Mouse (Mus musculus) MEL (cell line): Measurements from ENCODE around the gene Ccdc162. TPM values are rescaled to one million over a fixed set of nuclear protein-coding genes. Genes with fewer than 3 reads are reported as not detected.

ENCODE experiments used
- DNase-seq: peaks from one replicate; pipeline ENCODE4 v3.0.0; 2011; ENCODE audit warnings: low read depth, low spot score
- H3K27ac ChIP-seq: 2 replicates; pipeline ENCODE4 v1.5.1; 2012; ENCODE audit warnings: low read depth, mild to moderate bottlenecking, control low read depth, low read length, moderate library complexity; ENCODE audit not compliant: control insufficient read depth
- H3K27me3 ChIP-seq, 2 experiments: fragments of 150-350 bp in 1 of 2; sonication (generic) in 1 of 2; 2 replicates each; pipeline ENCODE4 v1.6.1; 2012; ENCODE audit warnings: low read length in 2 of 2, mild to moderate bottlenecking in 2 of 2, improper control_type of control experiment in 1 of 2, moderate library complexity in 1 of 2; ENCODE audit not compliant: insufficient read depth in 2 of 2, control insufficient read depth in 1 of 2
- H3K36me3 ChIP-seq, 2 experiments: 2 replicates each; pipeline ENCODE4 v1.6.1; 2012 to 2014; ENCODE audit warnings: low read length in 2 of 2, improper control_type of control experiment in 1 of 2, inconsistent platforms in 1 of 2, mild to moderate bottlenecking in 1 of 2; ENCODE audit not compliant: insufficient read depth in 2 of 2, control insufficient read depth in 1 of 2
- H3K4me1 ChIP-seq, 2 experiments: fragments of 150-350 bp in 1 of 2; sonication (generic) in 1 of 2; 2 replicates each; pipeline ENCODE4 v1.6.1; 2012; ENCODE audit warnings: low read length in 2 of 2, improper control_type of control experiment in 1 of 2, mild to moderate bottlenecking in 1 of 2; ENCODE audit not compliant: insufficient read depth in 2 of 2, control insufficient read depth in 1 of 2
- H3K4me3 ChIP-seq, 2 experiments: fragments of 150-350 bp in 1 of 2; sonication (generic) in 1 of 2; 2 replicates each; pipeline ENCODE4 v1.5.1; 2012; ENCODE audit warnings: low read depth in 2 of 2, low read length in 2 of 2, mild to moderate bottlenecking in 2 of 2, moderate library complexity in 2 of 2, control low read depth in 1 of 2, improper control_type of control experiment in 1 of 2; ENCODE audit not compliant: control insufficient read depth in 1 of 2, insufficient read depth in 1 of 2
- H3K79me2 ChIP-seq: 2 replicates; pipeline ENCODE4 v1.6.1; 2012; ENCODE audit warnings: mild to moderate bottlenecking, low read length, moderate library complexity; ENCODE audit not compliant: control insufficient read depth, poor library complexity, insufficient read depth
- H3K9ac ChIP-seq: 2 replicates; pipeline ENCODE4 v1.6.1; 2012; ENCODE audit warnings: low read depth, mild to moderate bottlenecking, control low read depth, low read length, moderate library complexity; ENCODE audit not compliant: control insufficient read depth, poor library complexity, severe bottlenecking
- H3K9me3 ChIP-seq: fragments of 150-350 bp; sonication (generic); replicated peaks from 2 replicates; pipeline ENCODE4 v1.6.1; 2012; ENCODE audit warnings: mild to moderate bottlenecking, low read length, improper control_type of control experiment, moderate library complexity; ENCODE audit not compliant: insufficient read depth
- BHLHE40 ChIP-seq: IDR thresholded peaks from 2 replicates; pipeline ENCODE4 v1.6.1; 2012; ENCODE audit warnings: low read depth, mild to moderate bottlenecking, inconsistent platforms, low read length, improper control_type of control experiment, borderline replicate concordance
- CHD2 ChIP-seq: IDR thresholded peaks from 2 replicates; pipeline ENCODE4 v1.6.1; 2011; ENCODE audit warnings: low read length, improper control_type of control experiment
- E2F4 ChIP-seq: IDR thresholded peaks from 2 replicates; pipeline ENCODE4 v1.6.1; 2011; ENCODE audit warnings: low read depth, low read length, improper control_type of control experiment, borderline replicate concordance
- ELF1 ChIP-seq: IDR thresholded peaks from 2 replicates; pipeline ENCODE4 v1.6.1; 2014; ENCODE audit warnings: low read depth, mild to moderate bottlenecking, inconsistent platforms, low read length, improper control_type of control experiment, moderate library complexity
- EP300 ChIP-seq, 2 experiments: IDR thresholded peaks; 2 replicates each; pipeline ENCODE4 v1.6.1; 2011; ENCODE audit warnings: improper control_type of control experiment in 2 of 2, low read length in 2 of 2, low read depth in 1 of 2, mild to moderate bottlenecking in 1 of 2
- ETS1 ChIP-seq: IDR thresholded peaks from 2 replicates; pipeline ENCODE4 v1.6.1; 2012; ENCODE audit warnings: low read depth, mild to moderate bottlenecking, inconsistent platforms, low read length, improper control_type of control experiment, moderate library complexity
- GATA1 ChIP-seq: IDR thresholded peaks from 2 replicates; pipeline ENCODE4 v1.6.1; 2011; ENCODE audit warnings: low read depth, low read length, improper control_type of control experiment
- HCFC1 ChIP-seq: IDR thresholded peaks from 2 replicates; pipeline ENCODE4 v1.6.1; 2012; ENCODE audit warnings: low read depth, mild to moderate bottlenecking, inconsistent platforms, low read length, improper control_type of control experiment, moderate library complexity
- JUND ChIP-seq: IDR thresholded peaks from 2 replicates; pipeline ENCODE4 v1.6.1; 2011; ENCODE audit warnings: low read depth, mild to moderate bottlenecking, improper control_type of control experiment, low read length
- KAT2A ChIP-seq: conservative IDR thresholded peaks from 2 replicates; pipeline ENCODE4 v1.6.1; 2012; ENCODE audit warnings: low read depth, low read length, improper control_type of control experiment, inconsistent platforms
- MAFK ChIP-seq: IDR thresholded peaks from 2 replicates; pipeline ENCODE4 v1.6.1; 2011; ENCODE audit warnings: low read depth, mild to moderate bottlenecking, low read length, improper control_type of control experiment, borderline replicate concordance
- MAZ ChIP-seq: IDR thresholded peaks from 2 replicates; pipeline ENCODE4 v1.6.1; 2012; ENCODE audit warnings: low read depth, mild to moderate bottlenecking, inconsistent platforms, low read length, improper control_type of control experiment
- MEF2A ChIP-seq: IDR thresholded peaks from 2 replicates; pipeline ENCODE4 v1.6.1; 2014; ENCODE audit warnings: low read depth, mild to moderate bottlenecking, inconsistent platforms, low read length, improper control_type of control experiment; ENCODE audit not compliant: poor library complexity, insufficient replicate concordance, severe bottlenecking; ENCODE audit errors: extremely low read depth
- MXI1 ChIP-seq: IDR thresholded peaks from 2 replicates; pipeline ENCODE4 v1.6.1; 2011; ENCODE audit warnings: mild to moderate bottlenecking, low read depth, low read length, improper control_type of control experiment
- MYB ChIP-seq: IDR thresholded peaks from 2 replicates; pipeline ENCODE4 v1.6.1; 2011; ENCODE audit warnings: mild to moderate bottlenecking, low read depth, low read length, improper control_type of control experiment
- NELFE ChIP-seq: IDR thresholded peaks from 2 replicates; pipeline ENCODE4 v1.6.1; 2011; ENCODE audit warnings: low read depth, low read length, improper control_type of control experiment
- POLR2AphosphoS2 ChIP-seq: IDR thresholded peaks from 2 replicates; pipeline ENCODE4 v1.6.1; 2011; ENCODE audit warnings: low read length, improper control_type of control experiment
- POLR2AphosphoS5 ChIP-seq: IDR thresholded peaks from 2 replicates; pipeline ENCODE4 v1.6.1; 2012; ENCODE audit warnings: low read depth, borderline replicate concordance, mild to moderate bottlenecking, inconsistent platforms, low read length, moderate library complexity, mixed read lengths
- RAD21 ChIP-seq: IDR thresholded peaks from 2 replicates; pipeline ENCODE4 v1.6.1; 2011; ENCODE audit warnings: mild to moderate bottlenecking, low read depth, low read length, improper control_type of control experiment
- RCOR1 ChIP-seq: IDR thresholded peaks from 2 replicates; pipeline ENCODE4 v1.6.1; 2012; ENCODE audit warnings: low read depth, mild to moderate bottlenecking, inconsistent platforms, low read length, improper control_type of control experiment
- SMC3 ChIP-seq: IDR thresholded peaks from 2 replicates; pipeline ENCODE4 v1.6.1; 2011; ENCODE audit warnings: low read depth, low read length, improper control_type of control experiment
- TBP ChIP-seq: IDR thresholded peaks from 2 replicates; pipeline ENCODE4 v1.8.0; 2011; ENCODE audit warnings: low read depth, low read length, improper control_type of control experiment
- TCF12 ChIP-seq: IDR thresholded peaks from 2 replicates; pipeline ENCODE4 v1.6.1; 2014; ENCODE audit warnings: low read depth, mild to moderate bottlenecking, inconsistent platforms, low read length, improper control_type of control experiment, moderate library complexity
- UBTF ChIP-seq: IDR thresholded peaks from 2 replicates; pipeline ENCODE4 v1.6.1; 2012; ENCODE audit warnings: low read depth, mild to moderate bottlenecking, inconsistent platforms, low read length, improper control_type of control experiment, moderate library complexity, borderline replicate concordance; ENCODE audit not compliant: insufficient read depth
- USF1 ChIP-seq: IDR thresholded peaks from 2 replicates; pipeline ENCODE4 v1.6.1; 2014; ENCODE audit warnings: low read depth, mild to moderate bottlenecking, inconsistent platforms, low read length, improper control_type of control experiment, moderate library complexity
- ZKSCAN1 ChIP-seq: IDR thresholded peaks from 2 replicates; pipeline ENCODE4 v1.6.1; 2012; ENCODE audit warnings: low read depth, mild to moderate bottlenecking, inconsistent platforms, low read length, improper control_type of control experiment, moderate library complexity
- ZNF384 ChIP-seq: IDR thresholded peaks from 2 replicates; pipeline ENCODE4 v1.6.1; 2012; ENCODE audit warnings: low read depth, mild to moderate bottlenecking, inconsistent platforms, low read length, improper control_type of control experiment
- polyA plus RNA-seq, 2 experiments: library from polyadenylated mRNA; stranded (reverse) in 1 of 2; unstranded in 1 of 2; fragments of >175 nt in 1 of 2; fragments of >200 nt in 1 of 2; gene quantifications; 2 replicates each; pipeline versions ENCODE4 v1.2.1 to v1.2.4; 2012; ENCODE audit warnings: low replicate concordance in 2 of 2, low read depth in 1 of 2; ENCODE audit not compliant: insufficient read length in 2 of 2, insufficient read depth in 1 of 2, missing spikeins in 1 of 2
- total RNA-seq: library from RNA; depleted of rRNA; stranded (reverse); fragments of 300-350 nt; gene quantifications from 2 replicates; pipeline ENCODE4 v1.2.3, GENCODE M21; 2012

Ccdc162 gene
- total and polyA plus RNA-seq, 3 experiments: 0.06 TPM; not detected in 2

GRCm38 (mm10) chr10:41568306-41568705, 148.1 kb downstream of the Ccdc162 start:
- DNase-seq: no peak
- no peaks in the 10 kb centered on the region for H3K79me2 ChIP-seq
- H3K27me3 ChIP-seq: peaks cover 0 to 1% of the 10 kb centered on the region in 2 experiments; a peak in 1 of 4 replicates
- H3K9ac ChIP-seq: no peak overlapping the region
- no peaks in the 10 kb centered on the region for H3K36me3 ChIP-seq
- no peaks in the 10 kb centered on the region for H3K9me3 ChIP-seq
- H3K27ac ChIP-seq: no peak overlapping the region
- H3K4me3 ChIP-seq: no peak overlapping the region
- H3K4me1 ChIP-seq: no peaks in the 10 kb centered on the region
- TF ChIP-seq UBTF (no peak), MYB (no peak), ELF1 (no peak), GATA1 (no peak), TCF12 (no peak), BHLHE40 (no peak), SMC3 (no peak), RAD21 (no peak), POLR2AphosphoS2 (no peak), ZKSCAN1 (no peak), E2F4 (no peak), CHD2 (no peak), MXI1 (no peak), ETS1 (no peak), HCFC1 (no peak), KAT2A (no peak), MAZ (no peak), MAFK (no peak)

GRCm38 (mm10) chr10:41565141-41565540, 151.3 kb downstream of the Ccdc162 start:
- Histone ChIP-seq H3K79me2 (no peaks in the 10 kb centered on the region), H3K36me3 (no peaks in the 10 kb centered on the region), H3K27ac (no peak overlapping the region), H3K4me3 (no peak overlapping the region), H3K9me3 (no peaks in the 10 kb centered on the region), H3K9ac (no peak overlapping the region), H3K4me1 (no peaks in the 10 kb centered on the region), H3K27me3 (peaks cover 0 to 3% of the 10 kb centered on the region in 2 experiments; a peak in 1 of 4 replicates)
- no peak for DNase-seq
- TF ChIP-seq TBP (no peak), ETS1 (no peak), ZKSCAN1 (no peak), USF1 (no peak), ZNF384 (no peak), ELF1 (no peak), GATA1 (no peak), BHLHE40 (no peak), POLR2AphosphoS5 (no peak), MYB (no peak), E2F4 (no peak), KAT2A (no peak), RAD21 (no peak), JUND (no peak), NELFE (no peak), MEF2A (no peak), RCOR1 (no peak), EP300 (IDR thresholded peaks at IDR 0.05; ENCODE audit: low read depth in 1 of 2, low read length in 2 of 2) (no peak)
